Mouse (Mus musculus) thymus, postnatal 0 days (tissue): ENCODE measurements around the gene Abcc3. TPM values are rescaled to one million over a fixed set of nuclear protein-coding genes. Genes with fewer than 3 reads are reported as not detected.
"Not testable (repeated sequence)": the region's sequence is repeated elsewhere in the genome, so short reads cannot be mapped to it uniquely, and the experiment has no call there.

ENCODE experiments used
- DNase-seq: peaks from one replicate; pipeline ENCODE4 v3.0.0-alpha.2; 2015; ENCODE audit warnings: low spot score
- polyA plus RNA-seq: library from polyadenylated mRNA; unstranded; fragments of >200 nt; fragmentation: Nextera tagmentation; extraction: Ambion mirVana; gene quantifications from 2 replicates; pipeline ENCODE4 v1.2.1, GENCODE M21; 2015

The Abcc3 gene
- polyA plus RNA-seq, 1 experiment from 2014 or later = 2.6 TPM

DNA sequence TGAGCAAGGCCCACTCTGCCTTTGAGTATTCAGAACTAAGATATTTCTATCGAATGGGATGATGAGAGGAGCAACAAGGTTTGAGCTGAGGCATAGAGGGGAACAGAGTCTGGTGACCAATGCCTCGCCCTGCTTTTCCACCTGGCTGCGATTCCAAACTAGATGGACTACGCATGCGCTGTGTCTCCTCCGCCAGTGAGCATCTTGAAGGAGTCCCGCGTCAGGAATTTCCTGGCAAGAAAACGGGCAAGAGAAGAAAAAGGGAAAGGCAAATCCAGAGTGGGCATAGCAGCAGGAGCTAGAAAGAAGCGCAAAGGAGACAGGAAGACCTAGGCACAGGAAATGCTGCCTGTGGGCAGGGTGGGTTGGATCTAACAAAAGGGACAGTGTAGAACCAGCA, 11.0 kb upstream of the Abcc3 start:
- no peak for DNase-seq

DNA sequence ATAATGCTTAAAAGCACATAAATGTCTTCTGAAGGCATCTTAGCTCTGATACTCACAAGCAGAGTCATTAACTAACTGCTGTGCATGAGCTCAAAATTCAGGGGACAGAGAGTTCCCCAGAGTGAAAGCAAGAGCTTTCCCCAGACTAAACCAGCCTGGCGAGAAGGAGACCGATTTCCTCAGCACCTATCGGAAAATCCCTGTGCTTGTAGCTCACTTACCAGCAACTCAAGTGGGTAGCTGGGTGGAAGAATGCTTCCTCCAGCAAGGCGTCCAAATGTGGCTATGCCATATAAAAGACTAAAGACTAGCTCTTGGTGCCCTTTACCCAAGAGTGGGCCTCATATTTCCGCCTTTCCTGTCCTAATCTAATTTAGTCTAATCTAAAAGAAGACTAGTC, 9.9 kb upstream of the Abcc3 start:
- no peak for DNase-seq

DNA sequence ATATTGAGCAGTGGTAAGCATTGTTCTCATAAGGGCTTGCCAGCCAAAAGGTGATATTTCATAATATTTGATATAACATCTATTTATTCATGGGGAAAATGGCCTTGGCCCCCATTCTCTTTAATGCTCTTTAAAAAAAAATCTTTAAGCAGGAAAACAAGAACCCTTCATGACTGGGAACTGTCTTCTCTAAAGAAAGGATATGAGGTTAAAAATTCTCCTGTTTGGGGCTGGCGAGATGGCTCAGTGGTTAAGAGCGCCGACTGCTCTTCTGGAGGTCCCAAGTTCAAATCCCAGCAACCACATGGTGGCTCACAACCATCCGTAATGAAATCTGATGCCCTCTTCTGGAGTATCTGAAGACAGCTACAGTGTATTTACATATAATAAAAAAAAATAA, 9.2 kb upstream of the Abcc3 start:
- not testable (repeated sequence) for DNase-seq

DNA sequence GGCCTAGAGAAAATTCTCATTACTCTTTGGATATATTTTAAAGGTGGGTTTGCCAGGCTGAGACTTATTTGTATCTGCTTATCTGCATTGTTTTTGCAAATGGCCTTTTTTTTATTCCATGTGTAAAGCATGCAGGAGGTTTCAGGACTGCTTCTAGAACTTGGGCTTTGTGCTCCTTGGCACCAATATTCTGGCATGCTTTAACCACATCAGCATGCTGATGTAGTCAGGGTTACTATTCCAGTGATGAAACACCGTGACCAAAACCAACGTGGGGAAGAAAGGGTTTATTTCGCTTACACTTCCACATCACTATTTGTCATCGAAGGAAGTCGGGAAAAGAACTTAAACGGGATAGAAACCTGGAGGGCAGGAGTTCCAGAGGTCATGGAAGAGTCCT, 8.2 kb upstream of the Abcc3 start:
- DNase-seq = no peak

DNA sequence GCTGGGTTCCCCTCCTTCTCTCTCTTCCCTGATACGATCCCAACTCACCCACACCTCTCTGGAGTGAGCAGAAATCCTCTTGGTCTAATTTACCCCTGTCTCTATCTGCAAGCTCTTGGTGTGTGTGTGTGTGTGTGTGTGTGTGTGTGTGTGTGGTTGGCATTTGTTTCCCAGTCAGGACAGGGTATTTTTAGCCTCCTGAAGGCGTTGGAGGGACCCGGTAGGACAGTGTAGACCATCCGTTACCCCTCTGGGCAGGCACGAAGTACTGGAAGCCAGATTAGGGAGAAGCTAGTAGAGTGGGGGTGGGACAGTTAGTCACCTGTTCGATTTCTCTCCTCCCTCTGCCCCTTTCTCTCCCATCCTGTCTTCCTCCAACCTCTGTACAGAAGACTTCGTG, 1.3 kb upstream of the Abcc3 start:
- no peak for DNase-seq

DNA sequence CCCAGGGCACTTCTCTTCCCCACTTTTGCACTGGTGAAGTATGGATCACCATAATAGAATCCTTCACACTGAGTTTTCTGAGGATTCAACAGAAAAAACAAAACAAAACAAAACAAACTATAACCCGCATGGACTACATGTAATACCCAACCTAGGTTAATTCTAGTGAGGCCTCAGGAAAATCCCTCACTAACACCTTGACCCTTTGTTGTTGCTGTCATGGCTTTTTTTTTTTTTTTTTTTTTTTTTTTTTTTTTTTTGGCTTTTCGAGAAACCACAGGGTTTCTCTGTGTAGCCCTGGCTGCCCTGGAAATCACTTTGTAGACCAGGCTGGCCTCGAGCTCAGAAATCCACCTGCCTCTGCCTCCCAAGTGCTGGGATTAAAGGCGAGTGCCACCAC, 693 bp upstream of the Abcc3 start:
- DNase-seq = not testable (repeated sequence)

DNA sequence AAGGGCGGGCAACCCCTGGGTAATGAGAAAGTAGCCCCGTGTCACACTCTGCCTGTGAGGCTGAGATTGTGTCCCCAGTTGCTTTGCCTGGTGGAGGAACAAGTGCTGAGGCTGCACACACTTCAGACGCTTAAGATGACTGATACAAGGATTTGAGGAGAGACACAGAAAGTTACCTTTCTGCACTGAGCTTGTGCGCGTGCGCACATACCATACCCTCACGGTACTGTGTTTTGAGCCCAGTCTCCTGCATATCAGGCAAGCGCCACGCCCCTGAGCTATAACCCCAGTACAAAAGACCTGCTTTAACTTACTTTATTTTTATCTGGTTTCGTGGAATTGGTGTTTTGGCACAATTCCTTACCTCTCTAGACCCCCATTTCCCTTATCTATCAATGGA, 1.1 kb downstream of the Abcc3 start:
- no peak for DNase-seq

DNA sequence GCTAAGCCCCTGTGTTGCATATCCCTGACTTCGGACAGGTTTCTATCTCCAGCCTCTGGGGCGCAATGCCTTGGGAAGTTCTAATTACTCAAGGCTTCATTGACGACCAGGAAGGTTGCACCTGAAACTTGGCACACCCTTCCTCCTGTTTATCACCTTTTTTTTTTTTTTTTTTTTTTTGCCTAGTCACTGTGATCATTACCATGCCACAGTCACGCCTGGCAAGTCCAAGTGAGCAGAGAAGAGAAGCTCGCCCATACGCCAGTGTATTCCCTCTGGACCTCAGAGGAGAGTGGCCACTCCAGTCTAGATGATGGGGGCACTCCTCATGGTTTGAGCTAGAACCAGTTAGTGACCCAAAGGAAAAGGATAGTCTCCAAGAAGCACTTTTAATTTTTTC, 2.0 kb downstream of the Abcc3 start:
- no peak for DNase-seq

DNA sequence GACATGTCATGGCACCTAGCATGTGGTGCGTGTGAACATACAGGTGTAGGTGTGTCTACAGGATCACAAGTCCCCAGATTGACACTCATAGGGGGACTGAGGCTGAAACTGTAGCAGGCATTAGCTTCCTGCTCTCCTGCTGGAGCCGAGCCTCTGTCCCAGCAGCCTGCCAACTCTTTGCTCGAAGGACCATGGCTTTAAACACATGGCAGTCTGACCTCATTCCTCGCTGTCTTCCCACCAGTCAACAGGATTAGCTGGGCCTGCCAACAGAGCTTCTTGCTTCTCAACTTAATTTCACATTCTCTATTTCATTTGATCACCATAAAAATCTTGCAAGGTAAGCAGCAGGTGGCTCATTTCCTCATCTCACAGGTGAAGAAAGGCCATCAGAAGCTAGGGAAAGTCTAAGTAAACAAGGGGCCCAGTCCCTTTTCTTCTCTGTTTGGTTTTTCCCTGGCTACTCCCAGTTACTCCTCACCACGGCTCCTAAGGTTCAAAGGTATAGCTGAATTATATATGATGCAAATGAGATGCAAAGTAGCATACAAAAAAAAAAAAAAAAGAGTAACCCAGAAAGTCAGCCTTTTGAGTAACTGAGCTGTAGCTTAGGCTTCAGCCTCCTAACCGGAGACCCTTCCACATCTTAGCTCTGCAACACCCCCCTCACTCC, 2.9 kb downstream of the Abcc3 start:
- no peak for DNase-seq

DNA sequence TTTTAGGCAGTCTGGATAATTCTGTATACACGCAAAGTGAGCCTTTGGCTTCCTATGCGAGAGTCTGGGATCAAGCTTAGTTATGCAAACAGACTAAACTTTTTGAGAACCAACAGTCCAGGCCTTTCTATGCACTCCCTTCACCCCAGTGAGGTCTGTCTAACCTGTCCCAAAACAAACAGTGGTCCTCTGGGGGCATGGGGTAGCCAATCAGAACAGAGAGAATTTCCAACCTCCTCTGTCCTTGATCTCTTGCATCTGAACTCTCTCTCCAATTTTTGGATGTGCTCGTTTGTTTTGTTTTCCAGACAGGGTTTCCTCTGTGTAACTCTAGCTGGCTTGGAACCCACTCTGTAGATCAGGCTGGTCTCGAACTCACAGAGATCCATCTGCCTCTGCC, 3.8 kb downstream of the Abcc3 start:
- no peak for DNase-seq

DNA sequence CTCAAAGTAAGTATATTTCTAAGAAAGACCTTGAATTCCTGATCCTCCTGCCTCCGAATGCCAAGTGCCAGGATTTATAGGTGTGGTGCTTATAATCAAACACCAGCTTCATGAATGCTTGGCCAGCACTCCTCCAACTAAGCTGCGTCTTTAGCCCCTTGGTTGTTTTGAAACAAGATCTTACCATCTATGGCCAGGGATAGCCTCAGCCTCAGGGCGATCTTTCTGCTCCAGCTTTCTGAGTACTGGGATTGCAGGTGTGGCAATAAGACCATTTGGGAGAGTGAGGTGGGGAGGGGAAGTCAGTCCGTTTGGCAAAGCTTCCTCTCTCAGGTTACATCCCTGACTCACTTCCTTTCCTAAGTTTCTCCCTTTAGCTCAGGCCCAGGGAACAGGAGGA, 5.0 kb downstream of the Abcc3 start:
- DNase-seq = no peak

DNA sequence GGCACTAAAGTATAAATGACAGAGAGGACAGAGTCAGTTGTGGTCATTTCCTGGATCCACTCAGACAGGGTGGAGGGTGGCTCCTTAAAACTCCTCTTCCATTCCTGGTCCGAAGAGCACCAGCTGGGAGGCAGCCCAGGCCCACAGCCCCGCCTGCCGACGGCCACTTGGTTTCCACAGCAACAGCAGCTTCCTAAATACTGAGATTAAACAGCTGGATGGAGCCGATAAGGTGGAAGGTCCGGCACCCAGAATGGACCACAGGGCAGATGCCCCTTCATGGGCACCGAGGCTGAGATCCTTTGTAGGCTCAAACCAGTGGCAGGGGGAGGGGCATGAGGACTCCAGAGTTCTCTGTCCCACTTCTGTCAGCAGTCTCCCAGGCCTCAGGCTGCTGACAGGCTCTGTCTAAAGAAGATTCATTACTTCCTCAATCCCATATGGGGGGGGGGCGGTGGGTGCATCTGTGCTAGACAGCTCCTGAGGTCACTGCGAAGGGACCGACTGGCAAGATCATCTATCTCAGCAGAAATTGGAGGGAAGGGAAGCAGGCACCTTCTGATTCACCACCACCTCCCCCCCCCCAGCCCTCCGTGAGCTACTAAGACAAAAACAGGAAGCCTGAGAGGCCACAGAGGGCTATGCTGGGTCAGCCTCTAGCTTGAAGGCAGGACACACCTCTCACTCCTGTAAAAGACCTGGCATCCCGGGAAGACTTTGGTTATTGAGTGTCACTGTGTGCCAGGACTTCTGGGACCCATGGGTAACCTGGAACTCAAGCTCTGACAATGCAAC, 6.6 kb downstream of the Abcc3 start:
- peak; percentile 66 for DNase-seq

DNA sequence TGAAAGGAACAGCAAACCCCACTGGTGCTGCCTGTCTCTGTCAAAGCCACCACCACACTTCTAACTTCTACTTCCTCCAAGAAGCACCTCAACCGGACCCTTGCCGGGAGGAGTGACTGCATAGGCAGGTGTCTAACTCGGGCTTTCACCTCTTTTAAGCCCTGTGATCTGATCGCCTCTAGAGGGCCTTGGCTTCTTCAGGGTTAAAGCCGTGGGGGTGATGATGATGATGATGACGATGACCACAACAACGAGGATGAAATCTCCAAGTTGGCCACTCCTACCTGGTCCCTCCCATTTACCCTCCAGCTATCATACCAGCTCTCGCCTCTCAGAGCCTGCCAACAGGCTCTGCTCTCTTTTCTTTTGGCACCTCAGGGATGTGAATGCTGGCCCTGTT, 13.1 kb downstream of the Abcc3 start:
- no peak for DNase-seq

DNA sequence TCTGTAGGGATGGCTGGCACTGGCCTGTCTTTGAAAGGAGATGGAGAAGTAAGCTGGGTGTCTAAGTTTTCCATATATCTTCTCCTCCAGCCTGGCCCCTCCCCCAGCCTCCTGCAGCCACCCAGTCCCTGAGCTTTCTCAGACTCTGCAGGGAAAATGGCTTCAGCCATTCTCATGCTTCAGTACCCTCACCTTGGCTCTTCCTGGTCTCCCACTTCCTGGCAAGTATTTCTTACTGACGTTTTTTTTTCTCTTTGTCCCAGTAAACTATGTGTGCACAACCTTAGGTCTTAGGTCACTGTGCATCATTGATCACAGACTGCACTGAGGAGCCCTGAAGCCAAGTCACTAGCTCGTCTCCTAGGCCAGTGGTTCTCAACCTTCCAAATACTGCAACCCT, 13.7 kb downstream of the Abcc3 start:
- no peak for DNase-seq

DNA sequence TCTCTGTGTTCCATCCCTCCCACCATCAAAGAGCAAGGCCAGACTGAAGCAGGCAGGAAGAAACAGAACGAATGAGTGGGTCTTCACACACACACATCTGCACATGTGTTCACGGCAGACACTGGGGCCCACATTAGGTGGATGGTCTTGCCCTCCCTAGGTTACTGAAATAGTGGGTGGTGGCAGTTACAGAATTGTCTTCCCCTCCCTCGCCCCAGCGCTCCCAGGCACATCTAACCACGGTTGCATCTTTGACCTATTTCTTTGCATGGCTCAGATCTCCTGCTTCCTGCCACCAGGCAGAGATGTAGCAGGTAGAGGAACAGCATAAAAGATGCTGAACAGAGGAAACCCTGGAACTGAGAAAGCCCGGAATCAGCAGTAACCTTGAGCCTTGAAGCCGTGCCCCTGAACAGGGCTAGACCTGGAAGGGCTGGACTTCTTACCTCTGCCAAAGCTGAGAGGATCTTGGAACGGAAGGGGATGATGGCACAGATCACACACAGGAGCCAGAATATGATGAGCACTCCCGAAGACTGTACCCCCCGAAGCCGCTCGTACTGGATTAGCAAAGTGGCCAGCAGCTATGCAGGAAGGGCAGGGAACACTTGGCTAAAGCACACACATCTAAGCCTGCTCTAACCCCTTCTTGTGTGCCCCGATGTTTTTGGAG, 18.4 kb downstream of the Abcc3 start:
- peak; percentile 85 for DNase-seq

DNA sequence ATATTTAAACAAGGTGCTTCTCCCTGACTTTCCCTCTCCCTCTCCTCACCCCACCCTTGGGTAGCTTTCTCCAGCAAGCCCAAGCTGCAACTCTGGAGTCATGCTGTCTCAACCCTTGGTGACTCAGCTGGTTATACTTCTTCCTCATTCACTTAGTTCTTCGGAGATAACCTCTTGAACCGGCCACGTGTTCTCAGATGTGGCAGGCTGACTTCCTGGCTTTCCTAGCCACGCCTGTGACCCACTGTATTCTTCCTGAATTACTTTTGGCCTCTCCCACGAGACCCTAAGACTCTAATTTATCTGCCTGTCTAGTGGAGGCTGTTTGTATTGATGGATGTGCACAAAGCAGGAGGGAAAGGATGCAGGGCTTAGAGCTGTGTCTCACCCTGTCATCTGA, 22.0 kb downstream of the Abcc3 start:
- peak; percentile 63 for DNase-seq

DNA sequence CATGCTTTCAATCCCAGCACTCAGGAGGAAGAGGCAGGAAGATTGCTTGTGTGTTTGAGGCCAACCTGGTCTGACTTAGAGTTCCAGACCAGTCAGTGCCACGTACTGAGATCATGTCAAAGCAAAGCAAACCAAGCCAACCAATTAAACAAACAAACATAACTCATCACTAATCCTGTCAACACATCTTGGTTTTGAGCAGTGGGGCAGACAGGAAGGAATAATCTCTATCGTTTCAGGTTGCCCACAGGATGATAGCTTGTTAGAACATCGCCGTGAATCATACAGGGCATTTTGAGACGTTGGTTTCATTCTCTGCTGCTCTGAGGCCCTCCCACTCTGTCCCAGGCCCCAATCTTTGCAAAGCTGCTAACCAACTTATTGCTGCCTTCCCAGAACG, 22.8 kb downstream of the Abcc3 start:
- no peak for DNase-seq

DNA sequence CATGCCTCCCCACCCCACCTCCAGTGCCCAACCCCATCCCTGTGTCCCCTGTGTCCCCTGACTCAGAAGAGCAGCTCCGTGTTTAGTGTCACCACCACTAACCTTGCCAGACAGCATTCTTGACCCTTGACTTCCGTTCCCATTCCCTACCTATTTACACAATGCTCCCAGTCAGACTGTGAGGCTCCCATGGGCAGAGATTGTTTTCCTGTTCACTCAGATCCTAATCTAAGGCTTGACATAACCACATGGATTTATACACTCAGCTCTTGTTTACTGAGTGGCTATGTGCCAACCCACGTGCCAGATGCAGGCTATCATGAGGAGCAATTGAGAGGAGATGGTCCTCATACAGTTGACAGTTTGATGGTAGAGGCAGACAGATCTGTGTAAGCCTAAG, 27.5 kb downstream of the Abcc3 start:
- DNase-seq = no peak

DNA sequence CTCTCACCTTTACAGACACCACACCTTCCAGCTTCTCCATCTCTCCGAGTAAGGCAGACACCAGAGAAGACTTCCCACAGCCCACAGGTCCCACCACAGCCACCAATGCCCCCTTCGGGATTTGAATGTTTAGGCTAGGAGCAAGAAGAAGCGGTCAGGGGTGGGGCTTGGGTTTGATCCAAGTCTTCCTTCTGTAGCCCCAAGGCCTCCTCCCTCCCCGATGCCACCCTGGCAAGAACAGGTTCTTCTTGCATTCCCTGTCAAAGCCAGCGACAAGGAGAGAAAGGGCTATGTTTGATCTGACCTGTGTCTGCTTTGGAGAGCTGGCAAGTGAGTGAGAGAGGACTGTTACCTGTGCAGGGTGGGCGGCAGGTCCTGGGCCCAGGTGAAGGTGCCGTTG, 29.1 kb downstream of the Abcc3 start:
- no peak for DNase-seq

DNA sequence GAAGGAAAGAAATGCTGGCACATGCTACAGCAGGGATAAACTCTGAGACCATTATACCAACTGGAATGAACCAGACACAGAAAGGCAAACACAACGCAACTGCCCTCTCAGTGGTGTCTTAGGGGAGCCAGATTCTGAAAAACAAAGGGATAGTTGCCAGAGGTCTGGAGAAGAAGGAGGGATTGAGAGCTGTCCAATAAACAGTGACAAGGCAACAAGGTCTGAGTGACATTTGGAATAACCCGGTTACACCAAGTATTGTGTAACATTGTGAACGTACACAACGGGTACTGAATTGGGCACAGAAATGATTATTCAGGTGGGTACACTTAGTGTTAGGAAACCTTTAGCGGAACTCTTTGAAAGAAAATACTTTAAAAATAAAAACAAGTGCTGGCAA, 30.7 kb downstream of the Abcc3 start:
- DNase-seq = no peak

DNA sequence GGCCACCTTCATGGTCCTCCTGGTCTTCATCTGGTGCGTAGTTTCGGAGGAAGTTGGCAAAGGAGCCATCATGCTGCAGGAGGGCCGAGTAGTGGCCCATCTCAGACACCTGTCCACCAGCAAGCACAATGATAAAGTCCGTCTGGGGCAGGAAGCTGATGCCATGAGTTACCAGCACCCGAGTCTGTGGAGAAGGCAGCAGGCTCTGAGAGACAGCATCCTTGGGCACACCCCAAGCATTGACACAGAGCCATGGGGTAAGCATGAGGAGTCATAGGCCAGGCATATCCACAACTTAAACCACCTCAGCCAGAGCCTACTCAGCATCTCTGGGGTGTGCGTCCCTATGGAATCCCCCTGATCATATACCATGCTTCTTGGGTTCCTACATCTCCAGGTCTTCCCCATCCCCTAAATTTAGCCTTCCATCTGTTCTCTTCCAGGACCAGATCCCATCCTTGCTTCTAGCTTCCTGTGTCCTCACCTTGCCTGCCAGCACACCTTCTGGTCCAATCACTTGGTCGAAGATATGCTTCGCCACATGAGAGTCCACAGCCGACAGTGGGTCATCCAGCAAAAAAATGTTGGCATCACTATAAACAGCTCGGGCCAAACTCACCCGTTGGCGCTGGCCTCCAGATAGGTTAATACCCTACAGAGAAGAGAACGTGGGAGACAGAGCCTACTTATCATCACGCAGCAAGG, 31.5 kb downstream of the Abcc3 start:
- no peak for DNase-seq

DNA sequence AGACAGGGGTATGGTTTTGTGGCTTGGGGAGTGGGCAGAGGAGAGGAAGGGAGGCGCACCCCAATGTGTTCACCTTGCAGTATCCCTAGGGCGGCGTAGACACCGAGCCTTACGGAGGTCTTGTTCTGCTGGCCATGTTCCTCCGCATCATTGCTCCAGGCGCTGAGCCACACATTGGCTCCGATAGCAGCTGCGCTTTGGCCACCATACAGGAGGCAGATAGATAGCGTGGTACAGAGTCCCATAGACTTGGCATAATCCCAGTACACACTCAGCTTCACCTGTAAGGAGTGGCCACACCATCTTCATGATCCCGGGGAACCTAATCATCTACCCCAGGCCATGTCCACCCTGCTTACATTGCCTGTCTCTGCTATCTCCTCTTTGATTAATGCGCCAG, 33.6 kb downstream of the Abcc3 start:
- DNase-seq = no peak
